Mouse (Mus musculus): ENCODE results near the gene Ctsk.
"Not testable (repeated sequence)": the region's sequence is repeated elsewhere in the genome, so short reads cannot be mapped to it uniquely, and the experiment has no call there.

Ctsk gene

GRCm38 (mm10) chr3:95524673-95525072 lies 25.6 kb downstream of the Ctsk start:
- no peak for DNase-seq (ENCODE audit: low read depth, low spot score)

DNA sequence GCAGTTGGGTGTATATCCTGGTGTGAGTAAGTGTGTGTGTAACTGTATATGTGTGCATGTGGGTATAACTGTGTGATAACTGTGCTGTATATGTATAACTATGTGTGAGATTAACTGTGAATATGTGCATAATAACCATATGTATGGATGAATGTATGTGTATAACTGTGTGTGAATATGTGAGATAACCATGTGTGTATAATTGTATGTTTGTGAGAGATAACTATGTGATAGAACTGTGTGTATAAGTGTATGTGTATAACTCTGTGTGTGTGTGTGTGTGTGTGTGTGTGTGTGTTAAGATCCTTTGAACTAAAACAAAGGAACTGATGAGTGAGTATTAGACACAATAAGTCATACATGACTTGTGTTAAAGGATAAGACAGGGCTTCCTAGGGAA lies 27.1 kb downstream of the Ctsk start:
- no peak for DNase-seq (ENCODE audit: low read depth, low spot score)

GRCm38 (mm10) chr3:95526622-95527211 lies 27.7 kb downstream of the Ctsk start, which contains the start of gene Ctss:
Ctss (plus strand) TSS chr3:95526786.
- DNase-seq (ENCODE audit: low read depth, low spot score): no peak

DNA sequence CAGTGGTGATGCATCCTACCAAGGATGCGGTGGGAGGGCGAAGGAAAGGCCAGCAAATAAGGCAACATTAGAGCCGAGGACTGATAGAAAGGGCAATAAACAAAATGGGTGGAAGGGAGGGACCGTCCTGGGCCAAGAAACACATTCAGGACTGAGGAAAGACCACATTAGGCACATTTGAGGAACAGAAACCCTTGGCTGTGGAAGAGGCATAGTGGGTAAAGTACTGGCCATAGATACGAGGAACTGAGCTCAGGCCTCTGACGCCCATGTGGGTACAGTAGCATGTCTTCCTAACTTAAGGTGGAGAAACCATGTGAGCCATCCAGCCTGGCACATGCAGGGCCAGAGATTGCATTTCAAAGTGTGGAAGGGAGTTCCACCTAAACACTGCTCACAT lies 30.8 kb downstream of the Ctsk start:
- DNase-seq (ENCODE audit: low read depth, low spot score): no peak

GRCm38 (mm10) chr3:95531025-95531424 lies 32.0 kb downstream of the Ctsk start:
- DNase-seq (ENCODE audit: low read depth, low spot score): no peak

DNA sequence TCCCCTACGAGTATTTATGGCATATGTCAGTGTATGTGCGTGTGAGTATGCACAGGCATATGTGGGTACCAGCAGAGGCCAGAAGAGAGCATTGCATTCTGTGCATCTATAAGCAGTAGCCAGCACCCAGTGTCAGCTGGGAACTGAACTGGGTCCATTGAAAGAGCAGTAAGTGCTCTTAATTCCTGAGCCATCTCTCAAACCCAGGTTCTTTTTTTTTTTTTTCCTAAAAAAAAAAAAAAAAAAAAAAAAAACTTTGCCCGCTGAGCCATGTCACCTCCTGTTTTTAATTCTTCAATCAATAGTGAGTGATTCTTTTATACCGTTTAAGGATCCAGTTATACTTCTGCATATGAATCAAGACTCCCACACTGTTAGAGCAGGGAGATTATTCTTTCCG lies 34.3 kb downstream of the Ctsk start:
- no peak for DNase-seq (ENCODE audit: low read depth, low spot score)

GRCm38 (mm10) chr3:95534927-95535326 lies 35.9 kb downstream of the Ctsk start:
- DNase-seq (ENCODE audit: low read depth, low spot score): no peak

- DNase-seq (ENCODE audit: low read depth, low spot score): no peak
These were observed 39.9 kb downstream of the Ctsk start for GRCm38 (mm10) chr3:95538936-95539335.

- no peak for DNase-seq (ENCODE audit: low read depth, low spot score)
These were observed 40.8 kb downstream of the Ctsk start for GRCm38 (mm10) chr3:95539837-95540236.

- not testable (repeated sequence) for DNase-seq (ENCODE audit: low read depth, low spot score)
These were observed 42.1 kb downstream of the Ctsk start for GRCm38 (mm10) chr3:95541186-95541585.

DNA sequence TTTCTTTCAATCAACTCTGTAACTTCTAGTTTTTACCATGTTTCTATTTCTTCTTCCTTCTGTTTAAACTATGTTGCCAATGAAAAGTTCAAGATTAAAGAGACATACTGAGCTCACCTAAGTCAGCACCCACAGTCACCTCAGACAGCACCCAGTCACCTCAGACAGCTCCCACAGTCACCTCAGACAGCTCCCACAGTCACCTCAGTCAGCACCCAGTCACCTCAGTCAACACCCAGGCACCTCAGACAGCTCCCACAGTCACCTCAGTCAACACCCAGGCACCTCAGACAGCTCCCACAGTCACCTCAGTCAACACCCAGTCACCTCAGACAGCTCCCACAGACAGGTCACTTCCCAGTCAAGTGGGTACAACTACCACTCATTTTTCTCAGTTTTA lies 43.1 kb downstream of the Ctsk start:
- no peak for DNase-seq (ENCODE audit: low read depth, low spot score)

GRCm38 (mm10) chr3:95542981-95543380 lies 43.9 kb downstream of the Ctsk start:
- no peak for DNase-seq (ENCODE audit: low read depth, low spot score)

GRCm38 (mm10) chr3:95550176-95550575 lies 51.1 kb downstream of the Ctsk start:
- no peak for DNase-seq (ENCODE audit: low read depth, low spot score)

DNA sequence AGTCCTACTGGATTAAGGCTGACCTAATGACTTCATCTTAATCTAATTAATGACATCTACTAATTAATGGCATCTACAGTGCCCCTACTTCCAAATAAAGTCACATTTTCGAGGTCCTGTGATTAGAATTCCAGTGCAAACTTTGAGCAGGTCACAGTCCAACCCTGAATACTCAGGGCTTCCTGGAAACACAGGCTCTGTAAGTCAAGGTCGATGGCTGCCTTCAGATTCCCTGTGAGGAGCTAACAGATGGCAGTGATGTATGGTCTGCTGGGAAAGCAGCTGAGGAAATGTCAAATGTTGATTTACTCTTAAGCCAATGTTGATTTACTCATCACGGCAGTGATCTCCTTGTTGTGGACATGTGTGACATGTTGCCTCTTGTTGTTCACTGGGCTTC lies 54.9 kb downstream of the Ctsk start:
- no peak for DNase-seq (ENCODE audit: low read depth, low spot score)

All from WW6 (cell line).